Mouse (Mus musculus) forebrain, embryonic 15.5 days (tissue): ENCODE data around the gene Stard3. TPM values are rescaled to one million over a fixed set of nuclear protein-coding genes. Genes with fewer than 3 reads are reported as not detected.

Experiments
- ATAC-seq: fragments of 200-750 bp; cut with Nextera tagmentation; replicated peaks from 2 replicates; pipeline ENCODE4 v1.8.0; 2017; ENCODE audit warnings: mild to moderate bottlenecking, moderate TSS enrichment, moderate library complexity
- H3K27ac ChIP-seq: fragments of 300-500 bp; sonication (generic); replicated peaks from 2 replicates; pipeline ENCODE4 v1.5.1; 2015; ENCODE audit warnings: mild to moderate bottlenecking, inconsistent platforms
- H3K27me3 ChIP-seq: fragments of 300-500 bp; sonication (generic); 2 replicates; pipeline ENCODE4 v1.6.1; 2015; ENCODE audit warnings: inconsistent platforms
- H3K36me3 ChIP-seq: fragments of 300-500 bp; sonication (generic); 2 replicates; pipeline ENCODE4 v1.6.1; 2015; ENCODE audit warnings: mild to moderate bottlenecking, inconsistent platforms
- H3K4me1 ChIP-seq: fragments of 300-500 bp; sonication (generic); 2 replicates; pipeline ENCODE4 v1.6.1; 2015; ENCODE audit warnings: inconsistent platforms
- H3K4me2 ChIP-seq: fragments of 300-500 bp; sonication (generic); replicated peaks from 2 replicates; pipeline ENCODE4 v1.6.1; 2015; ENCODE audit warnings: mild to moderate bottlenecking, inconsistent platforms
- H3K4me3 ChIP-seq: fragments of 300-500 bp; sonication (generic); 2 replicates; pipeline ENCODE4 v1.5.1; 2015; ENCODE audit warnings: mild to moderate bottlenecking, inconsistent platforms
- H3K9ac ChIP-seq: fragments of 300-500 bp; sonication (generic); replicated peaks from 2 replicates; pipeline ENCODE4 v1.6.1; 2015; ENCODE audit warnings: mild to moderate bottlenecking, inconsistent platforms
- H3K9me3 ChIP-seq: fragments of 300-500 bp; sonication (generic); 2 replicates; pipeline ENCODE4 v1.6.1; 2016; ENCODE audit warnings: inconsistent platforms
- WGBS: fragments of 180-500 bp; shearing (Covaris S2); methylation state at CpG from one replicate; pipeline ENCODE4 v1.1.7; 2015; ENCODE audit warnings: mixed read lengths; 5-methylcytosine and 5-hydroxymethylcytosine counted together
- polyA plus RNA-seq: library from polyadenylated mRNA; unstranded; fragments of >200 nt; fragmentation: Nextera tagmentation; extraction: Ambion mirVana; gene quantifications from 2 replicates; pipeline ENCODE4 v1.2.1, GENCODE M21; 2015

Stard3 gene
- polyA plus RNA-seq, 1 experiment from 2014 or later = 53.2 TPM

DNA sequence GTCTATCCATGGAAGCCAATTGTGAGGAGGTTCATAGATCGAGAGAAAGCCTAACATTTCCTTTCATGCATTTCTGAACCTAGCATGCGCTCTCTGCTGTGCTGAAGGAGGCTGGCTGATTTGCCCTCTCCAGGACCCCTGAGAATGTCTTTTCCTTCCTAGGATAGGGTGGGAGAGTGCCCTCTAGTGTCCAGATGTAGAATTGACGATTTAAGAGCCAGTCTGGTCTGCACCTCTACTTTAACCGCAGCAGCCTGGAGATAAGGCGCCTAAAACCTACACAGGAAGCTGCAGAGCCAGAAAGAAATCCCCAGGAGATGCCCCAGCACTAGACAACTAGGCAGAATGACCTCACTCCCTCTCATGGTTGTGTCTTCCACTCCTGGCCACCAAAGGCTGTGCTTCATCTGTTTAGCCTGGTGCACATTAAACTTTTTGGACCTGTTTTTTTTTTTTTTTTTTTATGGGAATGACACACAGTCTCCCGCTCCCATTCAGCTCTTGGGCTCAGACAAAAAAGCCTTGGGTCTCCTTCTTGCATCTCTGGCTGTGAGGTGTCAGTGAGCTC lies 2.4 kb upstream of the Stard3 start:
- no peaks in the 10 kb centered on the region for H3K9me3 ChIP-seq
- no peak overlapping the region for H3K27ac ChIP-seq
- H3K4me1 ChIP-seq = peaks cover 28% of the 10 kb centered on the region
- H3K9ac ChIP-seq = no peak overlapping the region
- H3K4me3 ChIP-seq = no peak overlapping the region
- H3K4me2 ChIP-seq = no peak overlapping the region
- H3K36me3 ChIP-seq = no peaks in the 10 kb centered on the region
- 8% methylated on average over 6 of the region's 6 CpGs for WGBS
- no peak for ATAC-seq
- H3K27me3 ChIP-seq = peaks cover 13% of the 10 kb centered on the region

DNA sequence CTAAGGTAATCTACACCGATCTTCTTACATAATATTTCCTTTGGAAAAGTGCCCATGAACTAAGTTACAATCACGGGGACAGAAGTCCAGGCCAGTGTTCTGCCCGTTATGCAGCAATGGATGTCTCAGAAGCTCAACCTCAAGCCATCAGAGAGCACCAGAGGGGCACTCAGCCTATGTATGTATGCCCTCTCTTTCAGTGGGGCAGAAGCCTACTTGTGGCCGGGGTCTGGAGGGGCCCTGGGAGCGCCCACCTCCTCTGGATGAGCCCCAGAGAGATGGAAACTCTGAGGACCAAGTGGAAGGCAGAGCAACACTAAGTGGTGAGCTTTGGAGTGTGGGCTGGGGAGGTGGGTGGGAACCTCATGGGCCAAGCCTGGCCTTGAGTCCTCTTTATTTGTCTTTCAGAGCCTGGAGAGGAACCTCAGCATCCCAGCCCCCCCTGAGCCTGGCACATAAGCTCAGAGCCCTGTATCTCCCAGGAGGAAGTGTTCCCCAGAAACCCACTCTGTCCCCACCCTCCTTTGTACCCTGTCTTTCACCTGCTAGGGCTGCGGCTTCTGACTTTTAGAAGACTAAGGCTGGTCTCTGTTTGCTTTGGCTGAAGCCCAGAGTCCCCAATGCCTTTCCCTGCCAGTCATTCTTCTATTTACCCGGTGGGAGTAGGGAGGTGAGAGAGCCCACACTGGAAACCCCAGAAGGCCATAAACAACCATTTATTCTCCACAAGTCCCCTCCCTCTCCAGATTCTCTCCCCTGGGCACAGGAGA lies 1.4 kb upstream of the Stard3 start:
- Histone ChIP-seq H3K36me3 (no peaks in the 10 kb centered on the region), H3K27ac (0 out of 2 replicates have a peak overlapping the region, but pooled peaks have one; percentile 89), H3K4me3 (no peak overlapping the region), H3K9ac (no peak overlapping the region), H3K27me3 (peaks cover 6% of the 10 kb centered on the region; the same call in 1 of the 2 replicates), H3K4me1 (peaks cover 31% of the 10 kb centered on the region), H3K4me2 (no peak overlapping the region), H3K9me3 (no peaks in the 10 kb centered on the region)
- 80% methylated on average over 7 of the region's 7 CpGs for WGBS
- no peak for ATAC-seq

DNA sequence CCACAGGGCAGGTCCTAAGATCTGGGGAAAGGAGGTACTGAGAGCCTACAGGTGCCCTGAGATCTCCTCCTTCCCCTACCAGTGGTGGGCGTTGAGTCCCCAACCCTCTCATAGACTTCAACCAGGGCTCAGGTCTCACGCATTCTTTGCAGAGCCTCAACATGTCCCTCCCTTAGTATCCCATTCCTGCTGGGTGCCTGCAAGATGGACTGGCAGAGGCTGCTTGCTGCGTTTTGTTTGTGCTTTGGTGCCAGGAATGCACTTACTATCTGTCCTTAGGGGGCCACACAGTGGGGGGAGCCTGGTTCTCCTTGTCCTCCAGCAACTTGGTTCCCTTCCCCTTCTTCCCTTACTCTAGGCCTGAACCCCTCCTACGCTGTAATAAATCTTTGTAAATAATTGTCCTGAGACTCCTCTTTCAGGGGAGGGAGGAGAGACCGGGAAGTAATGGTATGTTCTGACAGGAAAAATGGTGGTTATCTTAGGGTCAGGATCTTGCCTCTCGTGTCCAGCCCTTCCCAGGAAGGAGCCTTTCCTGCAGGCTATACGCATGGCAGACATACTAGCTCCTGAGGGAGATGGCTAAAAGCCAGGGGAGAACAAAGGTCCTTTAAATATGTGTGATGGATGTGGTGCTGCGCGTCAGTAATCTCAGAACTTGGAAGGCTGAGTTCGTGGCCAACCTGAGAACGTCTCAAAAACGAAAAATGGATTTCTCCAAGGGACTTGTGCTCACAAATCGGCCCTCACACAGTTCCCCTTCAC lies 590 bp upstream of the Stard3 start:
- Histone ChIP-seq H3K9me3 (no peaks in the 10 kb centered on the region), H3K4me3 (peak overlapping the region; percentile 78), H3K9ac (peak overlapping the region; percentile 47), H3K4me1 (peaks cover 31% of the 10 kb centered on the region), H3K36me3 (no peaks in the 10 kb centered on the region), H3K4me2 (peak overlapping the region; percentile 68), H3K27me3 (peaks cover 3% of the 10 kb centered on the region; the same call in 1 of the 2 replicates), H3K27ac (peak overlapping the region; percentile 89)
- 12% methylated on average over 13 of the region's 13 CpGs for WGBS
- ATAC-seq = peak; percentile 7

DNA sequence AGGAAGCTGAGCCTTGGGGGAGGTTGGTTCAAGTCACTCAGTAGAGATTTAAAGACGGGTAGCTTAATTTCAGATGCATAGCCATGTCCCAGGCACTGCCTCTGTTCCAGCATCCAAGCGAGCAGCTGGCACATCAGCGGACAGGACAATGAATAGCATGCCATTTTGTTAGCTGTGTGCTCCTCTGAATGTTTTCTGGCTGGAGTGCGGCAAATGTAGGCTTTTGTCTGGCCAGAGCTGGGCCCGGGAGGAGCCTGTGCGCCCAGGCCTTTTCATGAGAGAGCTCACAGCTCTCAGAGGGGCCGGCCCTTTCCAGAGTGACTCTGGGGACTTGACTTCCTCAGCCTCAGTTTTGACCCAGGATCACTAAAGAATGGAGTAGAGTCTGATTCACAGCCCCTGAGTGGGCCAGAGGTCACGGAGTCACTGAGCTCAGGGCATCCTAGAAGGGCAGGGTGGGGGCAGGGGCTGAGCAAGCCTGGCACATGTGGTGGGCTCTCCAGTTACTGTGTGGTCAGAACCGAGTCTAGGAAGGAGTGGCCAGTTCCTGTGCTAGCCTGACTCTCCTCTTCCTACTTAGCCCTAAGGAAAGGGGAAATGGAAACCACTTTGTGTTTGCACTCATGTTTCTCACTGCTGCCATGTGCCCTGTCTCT lies 2.8 kb downstream of the Stard3 start:
- peaks cover 31% of the 10 kb centered on the region for H3K4me1 ChIP-seq
- H3K4me2 ChIP-seq = no peak overlapping the region
- no peak for ATAC-seq
- no peaks in the 10 kb centered on the region for H3K9me3 ChIP-seq
- H3K9ac ChIP-seq = 0 out of 2 replicates have a peak overlapping the region, but pooled peaks have one; percentile 22
- 46% methylated on average over 9 of the region's 9 CpGs for WGBS
- H3K27me3 ChIP-seq = no peaks in the 10 kb centered on the region
- H3K36me3 ChIP-seq = no peaks in the 10 kb centered on the region
- no peak overlapping the region for H3K4me3 ChIP-seq
- H3K27ac ChIP-seq = peak overlapping the region; percentile 14

DNA sequence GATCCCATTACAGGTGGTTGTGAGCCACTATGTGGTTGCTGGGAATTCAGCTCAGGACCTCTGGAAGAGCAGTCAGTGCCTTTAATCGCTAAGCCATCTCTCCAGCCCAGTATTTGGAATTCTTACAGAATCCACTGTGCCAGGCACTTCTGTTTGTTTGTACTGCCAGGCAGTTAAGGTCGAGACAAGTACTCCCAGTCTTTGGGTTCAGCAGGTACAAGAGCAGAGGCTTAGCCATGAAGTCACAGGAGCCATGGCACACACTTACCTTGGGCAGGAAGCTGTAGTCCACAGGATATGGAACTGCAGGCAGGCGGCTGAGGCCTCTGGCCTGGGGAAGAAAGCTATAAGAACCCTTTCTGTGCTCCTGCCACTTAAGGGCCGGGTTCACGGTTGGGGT lies 5.6 kb downstream of the Stard3 start:
- Histone ChIP-seq H3K4me1 (peaks cover 27% of the 10 kb centered on the region), H3K27me3 (no peaks in the 10 kb centered on the region), H3K9ac (no peak overlapping the region), H3K4me2 (no peak overlapping the region), H3K4me3 (no peak overlapping the region), H3K36me3 (no peaks in the 10 kb centered on the region), H3K9me3 (no peaks in the 10 kb centered on the region), H3K27ac (no peak overlapping the region)
- WGBS = 87% methylated on average over 5 of the region's 5 CpGs
- no peak for ATAC-seq

DNA sequence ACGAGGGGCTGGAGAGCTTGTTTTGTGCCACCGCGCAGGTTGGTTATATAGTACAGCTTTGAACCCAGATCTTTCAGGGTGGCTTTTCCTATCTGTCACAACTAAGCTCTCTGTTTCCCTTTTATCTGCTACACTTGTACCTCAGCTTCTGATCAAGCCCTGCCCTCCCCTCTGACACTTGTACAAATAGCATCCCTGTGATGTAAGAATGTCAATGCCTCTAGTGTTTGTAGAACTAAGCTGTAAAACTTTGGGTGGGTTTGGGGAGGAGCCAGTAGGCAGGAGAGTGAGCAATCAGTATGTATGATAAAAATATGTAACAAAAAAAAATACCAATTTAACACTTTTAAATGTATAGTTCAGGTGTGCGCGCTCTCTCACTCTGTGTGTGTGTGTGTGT lies 6.2 kb downstream of the Stard3 start:
- Histone ChIP-seq H3K9ac (no peak overlapping the region), H3K27me3 (no peaks in the 10 kb centered on the region), H3K36me3 (no peaks in the 10 kb centered on the region), H3K4me2 (no peak overlapping the region), H3K4me1 (peaks cover 21% of the 10 kb centered on the region), H3K9me3 (no peaks in the 10 kb centered on the region), H3K4me3 (no peak overlapping the region), H3K27ac (no peak overlapping the region)
- 88% methylated on average over 5 of the region's 5 CpGs for WGBS
- ATAC-seq = no peak

DNA sequence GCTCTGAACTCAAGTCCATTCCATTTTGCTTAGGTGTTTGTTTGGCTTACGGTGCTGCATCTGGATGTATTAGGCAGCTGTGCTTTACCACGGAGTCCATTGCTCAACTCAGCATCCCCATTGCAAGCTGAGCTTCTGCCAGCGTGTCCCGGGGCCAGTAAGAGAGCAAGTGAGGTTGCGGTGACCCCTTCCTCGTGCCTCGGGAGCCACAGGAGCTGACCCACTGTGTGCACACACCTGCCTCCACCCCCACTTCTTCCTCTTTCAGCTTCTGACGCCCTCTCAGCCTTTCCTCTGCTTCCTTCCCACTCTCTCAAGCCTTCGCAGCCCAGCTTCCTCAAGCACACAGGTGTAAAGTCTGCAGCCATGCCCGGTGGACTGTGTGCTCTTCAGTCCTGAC lies 8.1 kb downstream of the Stard3 start:
- WGBS = 81% methylated on average over 10 of the region's 10 CpGs
- Histone ChIP-seq H3K4me1 (peaks cover 22% of the 10 kb centered on the region), H3K36me3 (no peaks in the 10 kb centered on the region), H3K27ac (no peak overlapping the region), H3K9me3 (no peaks in the 10 kb centered on the region), H3K4me2 (no peak overlapping the region), H3K9ac (no peak overlapping the region), H3K4me3 (no peak overlapping the region), H3K27me3 (no peaks in the 10 kb centered on the region)
- no peak for ATAC-seq

DNA sequence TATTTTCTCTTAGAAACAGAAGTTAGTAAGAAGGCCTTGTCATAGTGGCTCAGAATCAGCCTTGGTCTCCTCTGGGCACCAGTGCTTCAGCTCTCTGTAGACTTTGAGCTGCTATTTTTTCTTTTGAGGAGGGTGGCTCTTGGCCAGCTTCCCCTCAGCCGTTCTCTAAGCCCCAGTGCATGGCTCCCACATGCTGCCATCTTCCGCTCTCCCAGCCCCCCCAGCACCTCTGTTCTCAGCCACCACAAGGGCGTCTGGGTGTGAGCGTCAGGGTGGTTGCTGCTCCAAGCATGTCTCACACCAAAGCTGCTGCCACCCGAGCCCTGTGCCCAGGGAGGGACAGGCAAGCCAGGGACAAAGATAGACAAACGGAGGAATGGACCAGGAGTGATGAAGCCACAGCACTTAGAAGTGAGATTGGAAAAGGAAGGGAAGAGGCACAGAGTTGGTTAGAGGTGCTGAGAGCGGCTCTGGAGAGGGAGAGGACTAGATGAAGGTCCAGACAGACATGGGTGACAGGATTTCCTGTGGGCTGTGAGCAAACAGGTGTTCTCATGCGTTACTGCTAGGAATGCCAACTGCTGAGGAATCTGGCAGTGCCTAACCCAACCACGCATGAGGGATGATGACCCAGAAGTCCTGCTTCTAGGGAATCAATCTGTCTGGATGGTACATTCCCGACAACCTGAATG lies 9.1 kb downstream of the Stard3 start:
- H3K4me3 ChIP-seq = no peak overlapping the region
- H3K9me3 ChIP-seq = no peaks in the 10 kb centered on the region
- no peaks in the 10 kb centered on the region for H3K27me3 ChIP-seq
- ATAC-seq = no peak
- H3K9ac ChIP-seq = no peak overlapping the region
- H3K4me2 ChIP-seq = no peak overlapping the region
- H3K36me3 ChIP-seq = no peaks in the 10 kb centered on the region
- H3K27ac ChIP-seq = 0 out of 2 replicates have a peak overlapping the region, but pooled peaks have one; percentile 58
- WGBS = 72% methylated on average over 10 of the region's 10 CpGs
- H3K4me1 ChIP-seq = peaks cover 32% of the 10 kb centered on the region

DNA sequence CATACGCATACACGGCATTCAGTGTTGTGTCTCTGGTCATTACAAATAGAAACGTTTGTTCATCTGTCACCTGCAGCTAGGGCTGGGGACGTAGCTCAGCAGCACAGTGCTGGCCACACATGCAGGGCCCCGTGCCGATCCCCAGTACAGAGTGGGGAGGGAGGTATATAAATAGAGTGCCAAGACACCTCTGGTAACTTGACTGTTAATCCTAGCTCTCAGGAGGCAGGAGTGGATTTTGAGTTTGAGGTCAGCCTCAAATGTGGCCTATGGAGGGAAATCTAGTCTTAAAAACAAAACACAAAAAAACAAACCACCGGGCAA lies 9.7 kb downstream of the Stard3 start:
- H3K27me3 ChIP-seq = no peaks in the 10 kb centered on the region
- H3K27ac ChIP-seq = 0 out of 2 replicates have a peak overlapping the region, but pooled peaks have one; percentile 58
- H3K4me2 ChIP-seq = no peak overlapping the region
- no peaks in the 10 kb centered on the region for H3K9me3 ChIP-seq
- ATAC-seq = no peak
- no peak overlapping the region for H3K4me3 ChIP-seq
- 83% methylated on average over 7 of the region's 7 CpGs for WGBS
- H3K4me1 ChIP-seq = peaks cover 32% of the 10 kb centered on the region
- H3K36me3 ChIP-seq = no peaks in the 10 kb centered on the region
- no peak overlapping the region for H3K9ac ChIP-seq

DNA sequence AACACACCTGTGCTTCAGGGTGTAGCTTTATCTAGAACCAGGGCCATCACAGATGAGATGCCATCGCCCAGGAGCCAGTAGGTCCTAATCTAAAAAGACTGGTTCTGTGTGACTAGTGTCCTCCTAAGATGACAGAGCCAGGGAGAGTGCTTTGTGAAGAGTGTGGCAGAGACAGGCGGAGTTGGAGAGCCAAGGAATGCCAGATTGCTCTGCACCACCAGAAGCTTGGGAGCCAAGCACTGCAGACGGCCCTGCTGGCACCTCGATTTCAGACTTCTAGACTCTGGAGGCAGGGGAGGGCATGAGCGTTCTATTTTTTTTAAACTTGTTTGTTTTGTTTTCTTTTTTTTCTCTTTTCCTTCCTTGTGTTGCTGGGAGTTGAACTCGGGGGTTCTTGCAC lies 11.2 kb downstream of the Stard3 start:
- WGBS = 57% methylated on average over 6 of the region's 6 CpGs
- Histone ChIP-seq H3K9ac (no peak overlapping the region), H3K27me3 (no peaks in the 10 kb centered on the region), H3K4me1 (peaks cover 37% of the 10 kb centered on the region), H3K4me2 (no peak overlapping the region), H3K9me3 (no peaks in the 10 kb centered on the region), H3K4me3 (no peak overlapping the region), H3K27ac (peak overlapping the region; percentile 82), H3K36me3 (no peaks in the 10 kb centered on the region)
- ATAC-seq = no peak; the same call in 1 of the 2 replicates

DNA sequence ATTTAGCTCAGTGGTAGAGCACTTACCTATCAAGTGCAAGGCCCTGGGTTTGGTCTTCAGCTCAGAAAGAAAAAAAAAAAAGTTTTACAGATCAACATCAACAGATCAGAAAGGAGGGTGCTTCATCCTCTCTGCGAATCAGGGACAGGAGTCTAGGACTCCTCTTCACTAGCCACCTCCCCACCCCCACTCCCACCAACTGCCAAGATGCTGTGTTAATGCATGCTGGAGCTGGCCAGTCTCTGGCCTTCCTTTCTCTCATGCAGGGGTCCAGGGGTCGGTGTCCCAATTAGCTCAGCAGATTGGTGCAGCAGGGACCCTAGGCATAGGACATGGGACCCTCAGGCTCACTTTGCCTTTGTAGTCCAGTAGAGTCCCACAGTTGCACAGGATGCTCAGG lies 12.4 kb downstream of the Stard3 start:
- no peak overlapping the region for H3K9ac ChIP-seq
- peak overlapping the region; percentile 82 for H3K27ac ChIP-seq
- peaks cover 6% of the 10 kb centered on the region for H3K36me3 ChIP-seq
- 71% methylated on average over 2 of the region's 2 CpGs for WGBS
- peaks cover 47% of the 10 kb centered on the region for H3K4me1 ChIP-seq
- H3K4me2 ChIP-seq = no peak overlapping the region
- ATAC-seq = no peak
- H3K9me3 ChIP-seq = no peaks in the 10 kb centered on the region
- no peaks in the 10 kb centered on the region for H3K27me3 ChIP-seq
- no peak overlapping the region for H3K4me3 ChIP-seq
